ENCODE assay signal across 28 mouse cellular contexts in genomic region chr4:68788477-68788999, GRCm38 (mm10).
DNase-seq lines count a peak whose midpoint lies in the region; ATAC-seq lines count a peak whose summit lies in the region.
"Had no signal": no experiment of that assay in that cellular context is flagged by ENCODE, and none has a peak within 500 bp of the region (broad histone marks: within the 10 kb centered on the region; RNA-seq: fewer than 3 reads in every experiment).

No protein-coding gene starts in this region.

- 68% methylated on average over 4 of the region's 4 CpGs for WGBS in forebrain, embryonic 12.5 days

- no peak overlapping the region for H3K4me2 ChIP-seq in forebrain, embryonic 12.5 days
- H3K4me2 ChIP-seq: embryonic facial prominence, embryonic 13.5 days; forebrain, embryonic 13.5 days; intestine, embryonic 15.5 days; limb, embryonic 13.5 days; liver, embryonic 11.5 days; lung, embryonic 15.5 days; midbrain, embryonic 11.5 days; neural tube, embryonic 15.5 days had no signal

- no peak overlapping the region for H3K9ac ChIP-seq in forebrain, embryonic 12.5 days
- H3K9ac ChIP-seq: embryonic facial prominence, embryonic 13.5 days; forebrain, embryonic 13.5 days; intestine, embryonic 15.5 days; limb, embryonic 13.5 days; lung, embryonic 15.5 days; neural tube, embryonic 15.5 days had no signal

- no peak overlapping the region for H3K4me3 ChIP-seq in forebrain, embryonic 12.5 days (replicated peaks)
- H3K4me3 ChIP-seq: embryonic facial prominence, embryonic 13.5 days; forebrain, embryonic 13.5 days; gastrocnemius, adult 2 months; intestine, embryonic 15.5 days; layer of hippocampus, adult 2 months; limb, embryonic 13.5 days; lung, embryonic 15.5 days; neural tube, embryonic 15.5 days had no signal

- H3K4me1 ChIP-seq in forebrain, embryonic 12.5 days = no peaks in the 10 kb centered on the region
- H3K4me1 ChIP-seq: embryonic facial prominence, embryonic 13.5 days; forebrain, embryonic 13.5 days; intestine, embryonic 15.5 days; limb, embryonic 13.5 days; lung, embryonic 15.5 days; neural tube, embryonic 15.5 days had no signal

- no peaks in the 10 kb centered on the region for H3K27me3 ChIP-seq in forebrain, embryonic 12.5 days
- H3K27me3 ChIP-seq: embryonic facial prominence, embryonic 13.5 days; forebrain, embryonic 13.5 days; intestine, embryonic 15.5 days; limb, embryonic 13.5 days; lung, embryonic 15.5 days; neural tube, embryonic 15.5 days had no signal

- peak; percentile 18; the same call in 1 of the 2 replicates for ATAC-seq in frontal cortex, adult (ENCODE audit: low TSS enrichment)
- ATAC-seq in forebrain, embryonic 12.5 days (ENCODE audit: low FRiP score) = no peak
- ATAC-seq: forebrain, embryonic 13.5 days; hindbrain, postnatal 0 days; intestine, embryonic 15.5 days had no signal

- no peaks in the 10 kb centered on the region for H3K36me3 ChIP-seq in forebrain, embryonic 12.5 days (replicated peaks)
- H3K36me3 ChIP-seq: embryonic facial prominence, embryonic 13.5 days; intestine, embryonic 15.5 days; limb, embryonic 13.5 days; lung, embryonic 15.5 days; neural tube, embryonic 15.5 days had no signal

- H3K9me3 ChIP-seq in forebrain, embryonic 12.5 days = no peaks in the 10 kb centered on the region
- H3K9me3 ChIP-seq: embryonic facial prominence, embryonic 13.5 days; forebrain, embryonic 13.5 days; intestine, embryonic 15.5 days; limb, embryonic 13.5 days; lung, embryonic 15.5 days; neural tube, embryonic 15.5 days had no signal

- H3K27ac ChIP-seq in forebrain, embryonic 12.5 days = no peak overlapping the region
- H3K27ac ChIP-seq: embryonic facial prominence, embryonic 13.5 days; forebrain, embryonic 13.5 days; gastrocnemius, adult 2 months; hindbrain, postnatal 0 days; intestine, embryonic 15.5 days; layer of hippocampus, adult 2 months; limb, embryonic 13.5 days; lung, embryonic 15.5 days; neural tube, embryonic 15.5 days; stomach, postnatal 0 days had no signal

- no peak for DNase-seq in frontal cortex, postnatal 36 days (ENCODE audit: low spot score in 2 of 2)
- peak; percentile 28 for DNase-seq in right cerebral cortex, adult 18-20 months
- DNase-seq in right cerebral cortex, postnatal 25 days = no peak
- DNase-seq in brain, adult 2 months (ENCODE audit: low read depth, low spot score) = peak; percentile 72
- no peak for DNase-seq in left cerebral cortex, adult 18-20 months (ENCODE audit: low spot score in 2 of 2)
- DNase-seq: adrenal gland, postnatal 10 days; cerebellum, adult 11-12 months; cerebellum, adult 9-11 months; embryo, embryonic 11 days; gastrocnemius, adult 2 months; gastrocnemius, postnatal 36 days; kidney, adult 2 months; kidney, postnatal 36 days; retina, postnatal 1 day; thymus, adult 18-20 months had no signal

Comparison
In these comparisons a context has a peak if more than half of its experiments do, and no peak if none do; other contexts are left out.
1. DNase-seq: peak in right cerebral cortex, adult 18-20 months (single experiment) and brain, adult 2 months (single experiment); none in frontal cortex, postnatal 36 days (0 of 2), right cerebral cortex, postnatal 25 days (single experiment) and left cerebral cortex, adult 18-20 months (0 of 2).